Mouse (Mus musculus) kidney, adult 2 months (tissue): ENCODE data around the gene Rps27rt.

ENCODE experiments used
- CTCF ChIP-seq: fragments of 200-500 bp; conservative IDR thresholded peaks from 2 replicates; pipeline ENCODE4 v1.5.1; 2011; ENCODE audit warnings: low read depth, mild to moderate bottlenecking, control low read depth, low read length, moderate library complexity, mixed read lengths; ENCODE audit not compliant: insufficient read depth, insufficient read length
- POLR2A ChIP-seq: fragments of 200-500 bp; IDR thresholded peaks from one replicate; pipeline ENCODE4 v1.6.1; 2011; ENCODE audit warnings: low read depth, low read length, control low read depth

DNA sequence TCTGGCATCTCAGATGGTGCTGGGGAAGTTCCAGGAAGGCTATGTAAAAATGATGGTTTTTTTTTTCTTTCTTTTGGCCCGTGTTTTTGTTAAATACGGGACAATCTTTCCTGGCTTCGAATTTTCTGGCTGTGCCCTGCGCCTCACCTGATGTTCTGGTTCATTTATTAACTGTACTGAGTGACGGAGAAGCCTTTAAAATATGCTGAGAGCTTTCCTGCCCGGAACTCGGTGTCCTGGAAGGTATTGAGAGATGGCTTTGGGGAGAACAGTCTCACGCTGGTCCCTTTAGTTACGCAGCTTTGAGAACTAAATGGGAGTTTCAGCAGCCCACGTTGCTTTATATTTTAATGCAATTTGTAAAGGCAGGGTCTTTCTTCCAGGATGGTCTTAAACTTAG is 22.9 kb upstream of the Rps27rt start:
- TF ChIP-seq CTCF, result no peak
- no peak for TF ChIP-seq POLR2A
